ENCODE assay signal across 8 mouse cellular contexts in genomic region chr2:93188020-93188760, GRCm38 (mm10). TPM values are rescaled to one million over a fixed set of nuclear protein-coding genes. Genes with fewer than 3 reads are reported as not detected.
A peak's percentile ranks its signal among the peaks of the same experiment; 100 is the strongest.
DNase-seq lines count a peak whose midpoint lies in the region; ATAC-seq lines count a peak whose summit lies in the region.

No protein-coding gene starts in this region.

- no peaks in the 10 kb centered on the region for H3K36me3 ChIP-seq in kidney, embryonic 14.5 days (ENCODE audit: control insufficient read depth, insufficient read depth, low read length)
- no peaks in the 10 kb centered on the region for H3K36me3 ChIP-seq in heart, embryonic 12.5 days
- H3K36me3 ChIP-seq in limb, embryonic 11.5 days (ENCODE audit: control insufficient read depth, insufficient read depth, low read length) = no peaks in the 10 kb centered on the region
- no peaks in the 10 kb centered on the region for H3K36me3 ChIP-seq in neural tube, embryonic 11.5 days (ENCODE audit: control insufficient read depth, insufficient read depth, low read length)

- peak overlapping the region; percentile 66 for H3K4me3 ChIP-seq in kidney, embryonic 14.5 days (ENCODE audit: low read length)
- H3K4me3 ChIP-seq in heart, embryonic 12.5 days = peak overlapping the region; percentile 75
- peak overlapping the region; percentile 76 for H3K4me3 ChIP-seq in limb, embryonic 11.5 days (ENCODE audit: low read depth, low read length)
- peak overlapping the region; percentile 91 for H3K4me3 ChIP-seq in neural tube, embryonic 11.5 days (ENCODE audit: low read depth, low read length)

- peak overlapping the region; percentile 65; the same call in 1 of the 2 replicates for H3K27ac ChIP-seq in kidney, embryonic 14.5 days (ENCODE audit: low read depth, low read length)
- H3K27ac ChIP-seq in heart, embryonic 12.5 days (ENCODE audit: poor library complexity, severe bottlenecking) = peak overlapping the region; percentile 49; the same call in 1 of the 2 replicates
- H3K27ac ChIP-seq in limb, embryonic 11.5 days (replicated peaks; ENCODE audit: low read depth, low read length) = no peak overlapping the region
- H3K27ac ChIP-seq in neural tube, embryonic 11.5 days (ENCODE audit: low read depth, low read length) = peak overlapping the region; percentile 87

- H3K9me3 ChIP-seq in kidney, embryonic 14.5 days (ENCODE audit: control insufficient read depth, low read length) = no peaks in the 10 kb centered on the region
- H3K9me3 ChIP-seq in heart, embryonic 12.5 days (replicated peaks) = no peaks in the 10 kb centered on the region
- H3K9me3 ChIP-seq in limb, embryonic 11.5 days (ENCODE audit: control insufficient read depth, low read length) = no peaks in the 10 kb centered on the region
- no peaks in the 10 kb centered on the region for H3K9me3 ChIP-seq in neural tube, embryonic 11.5 days (ENCODE audit: control insufficient read depth, low read length)

- DNase-seq in kidney, adult 8-10 months = no peak
- peak; percentile 66 for DNase-seq in adrenal gland, adult 2 months
- DNase-seq in limb, embryonic 11.5 days (ENCODE audit: low spot score) = peak; percentile 71
- DNase-seq in neural tube, embryonic 11.5 days (ENCODE audit: low spot score) = peak; percentile 62
- DNase-seq in frontal cortex, postnatal 25 days (ENCODE audit: low spot score in 2 of 2) = no peak
- DNase-seq in frontal cortex, adult 2 months (ENCODE audit: extremely low spot score in 1 of 2, low spot score in 1 of 2) = no peak

- H3K27me3 ChIP-seq in kidney, embryonic 14.5 days (ENCODE audit: control insufficient read depth, insufficient read depth, low read length) = no peaks in the 10 kb centered on the region
- H3K27me3 ChIP-seq in heart, embryonic 12.5 days (replicated peaks) = peaks cover 29% of the 10 kb centered on the region
- 0 out of 2 replicates have a peak, but pooled peaks cover 8% of the 10 kb centered on the region for H3K27me3 ChIP-seq in limb, embryonic 11.5 days (ENCODE audit: control insufficient read depth, insufficient read depth, low read length)
- H3K27me3 ChIP-seq in neural tube, embryonic 11.5 days (ENCODE audit: control insufficient read depth, insufficient read depth, low read length) = no peaks in the 10 kb centered on the region

- H3K9ac ChIP-seq in kidney, embryonic 14.5 days (ENCODE audit: low read depth, low read length) = peak overlapping the region; percentile 62
- H3K9ac ChIP-seq in heart, embryonic 12.5 days = peak overlapping the region; percentile 81
- peak overlapping the region; percentile 70 for H3K9ac ChIP-seq in limb, embryonic 11.5 days (ENCODE audit: low read length)
- H3K9ac ChIP-seq in neural tube, embryonic 11.5 days (ENCODE audit: low read length) = peak overlapping the region; percentile 95

- 0 out of 2 replicates have a peak, but pooled peaks have one; percentile 3 for ATAC-seq in kidney, embryonic 14.5 days (ENCODE audit: low FRiP score, low TSS enrichment)
- ATAC-seq in heart, embryonic 12.5 days (ENCODE audit: insufficient number of reproducible peaks, low FRiP score) = no peak
- peak; percentile 49; the same call in 1 of the 2 replicates for ATAC-seq in limb, embryonic 11.5 days (ENCODE audit: insufficient number of reproducible peaks, low FRiP score, low TSS enrichment, low read depth)
- ATAC-seq in neural tube, embryonic 11.5 days (ENCODE audit: insufficient read depth, low FRiP score, low TSS enrichment) = no peak

- H3K4me2 ChIP-seq in kidney, embryonic 14.5 days (replicated peaks; ENCODE audit: low read depth, low read length) = peak overlapping the region; percentile 96
- peak overlapping the region; percentile 98 for H3K4me2 ChIP-seq in heart, embryonic 12.5 days
- peak overlapping the region; percentile 99 for H3K4me2 ChIP-seq in limb, embryonic 11.5 days (ENCODE audit: low read depth, severe bottlenecking)
- peak overlapping the region; percentile 77 for H3K4me2 ChIP-seq in neural tube, embryonic 11.5 days (ENCODE audit: low read depth)

- peaks cover 33% of the 10 kb centered on the region for H3K4me1 ChIP-seq in kidney, embryonic 14.5 days (ENCODE audit: control insufficient read depth, insufficient read depth, low read length)
- H3K4me1 ChIP-seq in heart, embryonic 12.5 days (replicated peaks) = peaks cover 35% of the 10 kb centered on the region
- peaks cover 12% of the 10 kb centered on the region for H3K4me1 ChIP-seq in limb, embryonic 11.5 days (ENCODE audit: control insufficient read depth, insufficient read depth, low read length)
- peaks cover 35% of the 10 kb centered on the region for H3K4me1 ChIP-seq in neural tube, embryonic 11.5 days (ENCODE audit: control insufficient read depth, insufficient read depth, low read length)

- WGBS in kidney, embryonic 14.5 days = 1% methylated on average over 53 of the region's 53 CpGs
- WGBS in heart, embryonic 12.5 days = under 1% methylated on average over 53 of the region's 53 CpGs
- under 1% methylated on average over 52 of the region's 53 CpGs for WGBS in limb, embryonic 11.5 days
- under 1% methylated on average over 53 of the region's 53 CpGs for WGBS in neural tube, embryonic 11.5 days

RNA-seq across cellular contexts. Expression of gene Trp53i11, which starts 0.8 kb away (rescaled TPM):
- polyA plus RNA-seq in kidney, embryonic 14.5 days (2014; fragmentation: Nextera tagmentation; extraction: Ambion mirVana) = 26.4 and 46.6 TPM in 2 replicates
- total RNA-seq in adrenal gland, adult 2 months (2021) = 10 to 100 TPM; 58.6 to 64.7 TPM
- polyA plus RNA-seq in adrenal gland, adult 2 months (2012; rRNA removed) = 123 and 179 TPM in 2 replicates
- 25.2 and 26.7 TPM in 2 replicates for polyA plus RNA-seq in heart, embryonic 12.5 days (2016; fragmentation: Nextera tagmentation; extraction: Ambion mirVana)
- 32.3 and 41.2 TPM in 2 replicates for polyA plus RNA-seq in limb, embryonic 11.5 days (2014; fragmentation: Nextera tagmentation; extraction: Ambion mirVana)
- polyA plus RNA-seq in neural tube, embryonic 11.5 days (2014; fragmentation: Nextera tagmentation; extraction: Ambion mirVana) = 228 and 261 TPM in 2 replicates
- 80.4 and 85.9 TPM in 2 replicates for polyA plus RNA-seq in frontal cortex, adult 2 months (2012; rRNA removed)

Comparison
In these comparisons a context has a peak if more than half of its experiments do, and no peak if none do; other contexts are left out.
1. ATAC-seq: peak in kidney, embryonic 14.5 days (single experiment) and limb, embryonic 11.5 days (single experiment); none in heart, embryonic 12.5 days (single experiment) and neural tube, embryonic 11.5 days (single experiment).
2. DNase-seq: peak in adrenal gland, adult 2 months (single experiment), limb, embryonic 11.5 days (single experiment) and neural tube, embryonic 11.5 days (single experiment); none in kidney, adult 8-10 months (0 of 2), frontal cortex, postnatal 25 days (0 of 2) and frontal cortex, adult 2 months (0 of 2).
3. Peak in every context shown above with its lines, with median percentiles within 50 percentile points of each other: H3K4me2 ChIP-seq, H3K4me3 ChIP-seq and H3K9ac ChIP-seq.